Comparison of ENCODE assay signal across 9 mouse cellular contexts in genomic region chr3:137150414-137151010, GRCm38 (mm10).
DNase-seq lines count a peak whose midpoint lies in the region; ATAC-seq and TF ChIP-seq lines count a peak whose summit lies in the region.
"Had no signal": no experiment of that assay in that cellular context is flagged by ENCODE, and none has a peak within 500 bp of the region (broad histone marks: within the 10 kb centered on the region; RNA-seq: fewer than 3 reads in every experiment).

No protein-coding gene starts in this region.

- H3K27ac ChIP-seq in heart, embryonic 16.5 days (ENCODE audit: low read length), result peak overlapping the region; percentile 56
- no peak overlapping the region for H3K27ac ChIP-seq in left cerebral cortex, adult 2 months
- peak overlapping the region; percentile 16 for H3K27ac ChIP-seq in olfactory bulb, adult 2 months (ENCODE audit: insufficient read depth, low read depth, low read length)
- no peak overlapping the region for H3K27ac ChIP-seq in forebrain, embryonic 12.5 days
- H3K27ac ChIP-seq: limb, embryonic 15.5 days had no signal

- WGBS in heart, embryonic 16.5 days, result 32% methylated on average over 14 of the region's 14 CpGs
- WGBS in olfactory bulb, adult 2 months, result 37% methylated on average over 14 of the region's 14 CpGs
- WGBS in forebrain, embryonic 12.5 days, result 81% methylated on average over 14 of the region's 14 CpGs

- no peaks in the 10 kb centered on the region for H3K9me3 ChIP-seq in heart, embryonic 16.5 days (replicated peaks; ENCODE audit: control insufficient read depth, low read length)
- H3K9me3 ChIP-seq in forebrain, embryonic 12.5 days, result no peaks in the 10 kb centered on the region
- H3K9me3 ChIP-seq: limb, embryonic 15.5 days had no signal

- no peak overlapping the region for H3K4me3 ChIP-seq in heart, embryonic 16.5 days (ENCODE audit: low read length)
- no peak overlapping the region for H3K4me3 ChIP-seq in left cerebral cortex, adult 2 months
- H3K4me3 ChIP-seq in olfactory bulb, adult 2 months (ENCODE audit: insufficient read depth, low read depth, low read length), result no peak overlapping the region
- H3K4me3 ChIP-seq in forebrain, embryonic 12.5 days (replicated peaks), result no peak overlapping the region
- H3K4me3 ChIP-seq: limb, embryonic 15.5 days had no signal

- ATAC-seq in heart, embryonic 16.5 days (replicated peaks; ENCODE audit: extremely low read depth, insufficient read depth, low FRiP score), result peak; percentile 78
- no peak for ATAC-seq in forebrain, embryonic 12.5 days (ENCODE audit: low FRiP score)

- peak; percentile 57 for DNase-seq in 3134 (ENCODE audit: extremely low read depth, insufficient read length, low spot score)
- peak; percentile 34 for DNase-seq in MN1 (ENCODE audit: low spot score)
- DNase-seq in cerebellum, postnatal 25 days, result peak; percentile 51 to 56
- peak; percentile 31 to 49 for DNase-seq in left cerebral cortex, adult 2 months (ENCODE audit: extremely low spot score in 1 of 2, low spot score in 2 of 2)
- DNase-seq in thymus, adult 18-20 months, result no peak

- TF ChIP-seq CTCF in left cerebral cortex, adult 2 months (IDR thresholded peaks at IDR 0.05), result no peak
- no peak for TF ChIP-seq CTCF in olfactory bulb, adult 2 months (IDR thresholded peaks at IDR 0.05; ENCODE audit: insufficient read depth, low read depth, low read length)

- H3K27me3 ChIP-seq in heart, embryonic 16.5 days (ENCODE audit: control insufficient read depth, insufficient read depth, low read length), result no peaks in the 10 kb centered on the region
- no peaks in the 10 kb centered on the region for H3K27me3 ChIP-seq in forebrain, embryonic 12.5 days
- H3K27me3 ChIP-seq: limb, embryonic 15.5 days had no signal

- H3K9ac ChIP-seq in heart, embryonic 16.5 days (ENCODE audit: low read length), result no peak overlapping the region
- H3K9ac ChIP-seq in forebrain, embryonic 12.5 days, result no peak overlapping the region
- H3K9ac ChIP-seq: limb, embryonic 15.5 days had no signal

- no peaks in the 10 kb centered on the region for H3K4me1 ChIP-seq in heart, embryonic 16.5 days (ENCODE audit: control insufficient read depth, insufficient read depth, low read length)
- peaks cover 4% of the 10 kb centered on the region for H3K4me1 ChIP-seq in olfactory bulb, adult 2 months (ENCODE audit: control insufficient read depth, insufficient read depth, low read length)
- H3K4me1 ChIP-seq in forebrain, embryonic 12.5 days, result peaks cover 12% of the 10 kb centered on the region
- H3K4me1 ChIP-seq: limb, embryonic 15.5 days had no signal

- no peaks in the 10 kb centered on the region for H3K36me3 ChIP-seq in heart, embryonic 16.5 days (ENCODE audit: control insufficient read depth, insufficient read depth)
- no peaks in the 10 kb centered on the region for H3K36me3 ChIP-seq in forebrain, embryonic 12.5 days (replicated peaks)
- H3K36me3 ChIP-seq: limb, embryonic 15.5 days had no signal

- TF ChIP-seq POLR2A in olfactory bulb, adult 2 months (IDR thresholded peaks at IDR 0.05; ENCODE audit: insufficient read depth, low read depth, low read length), result no peak

- intact Hi-C loops in left cerebral cortex, adult 2 months (cut with DNase I), result loop anchor here (5.0 kb wide), 1 partner anchor 267 kb away; no protein-coding TSS in a partner anchor

- H3K4me2 ChIP-seq in heart, embryonic 16.5 days (ENCODE audit: low read depth, low read length), result peak overlapping the region; percentile 4; the same call in 1 of the 2 replicates
- no peak overlapping the region for H3K4me2 ChIP-seq in forebrain, embryonic 12.5 days
- H3K4me2 ChIP-seq: limb, embryonic 15.5 days had no signal

Comparison
In these comparisons a context has a peak if more than half of its experiments do, and no peak if none do; other contexts are left out.
1. DNase-seq: peak in 3134 (single experiment), MN1 (single experiment), cerebellum, postnatal 25 days (2 of 2) and left cerebral cortex, adult 2 months (2 of 2); none in thymus, adult 18-20 months (0 of 2).
2. H3K27ac ChIP-seq: peak in heart, embryonic 16.5 days (single experiment) and olfactory bulb, adult 2 months (single experiment); none in left cerebral cortex, adult 2 months (single experiment) and forebrain, embryonic 12.5 days (single experiment).